Mouse (Mus musculus) bone marrow macrophage, adult 2 months (primary cell): ENCODE data around the gene Gbp9.

Experiments used
- CTCF ChIP-seq: IDR thresholded peaks from 2 replicates; pipeline ENCODE4 v1.5.1; 2012; ENCODE audit warnings: low read depth, mild to moderate bottlenecking, low read length, moderate library complexity
- POLR2A ChIP-seq: IDR thresholded peaks from 2 replicates; pipeline ENCODE4 v1.6.1; 2012; ENCODE audit warnings: mild to moderate bottlenecking, low read depth, low read length, borderline replicate concordance

GRCm38 (mm10) chr5:105055279-105055678 is 84.1 kb downstream of the Gbp9 start:
- no peak for TF ChIP-seq CTCF
- TF ChIP-seq POLR2A: no peak
